Mouse (Mus musculus): Measurements from ENCODE around the gene Fsip1. TPM values are rescaled to one million over a fixed set of nuclear protein-coding genes. Genes with fewer than 3 reads are reported as not detected.
A peak's percentile ranks its signal among the peaks of the same experiment; 100 is the strongest.

Fsip1 gene
- polyA plus RNA-seq, 2 experiments: 0.32 to 0.40 TPM

- Histone ChIP-seq H3K27me3 (ENCODE audit: control insufficient read depth, insufficient read depth, low read length) (no peaks in the 10 kb centered on the region), H3K27ac (replicated peaks; ENCODE audit: low read depth, low read length) (no peak overlapping the region), H3K36me3 (ENCODE audit: control insufficient read depth, insufficient read depth, low read length) (peaks cover 81% of the 10 kb centered on the region), H3K9me3 (ENCODE audit: control insufficient read depth, low read length) (no peaks in the 10 kb centered on the region), H3K4me1 (ENCODE audit: control insufficient read depth, insufficient read depth, low read length) (peaks cover 15% of the 10 kb centered on the region), H3K4me2 (replicated peaks; ENCODE audit: low read depth, low read length, severe bottlenecking) (peak overlapping the region; percentile 91; the same call in 1 of the 2 replicates), H3K9ac (ENCODE audit: low read depth, low read length, severe bottlenecking) (no peak overlapping the region), H3K4me3 (replicated peaks; ENCODE audit: low read length) (no peak overlapping the region)
- ATAC-seq (ENCODE audit: low FRiP score, low read depth) (no peak), DNase-seq (ENCODE audit: low spot score) (no peak)
- no peak for TF ChIP-seq POLR2A (IDR thresholded peaks at IDR 0.05; ENCODE audit: borderline replicate concordance, extremely low read depth, insufficient read depth, insufficient read length)
- WGBS: 55% methylated on average over 3 of the region's 3 CpGs
Measured at GRCm38 (mm10) chr2:118116754-118117290, 139.9 kb downstream of the Fsip1 start.

GRCm38 (mm10) chr2:118116180-118116579 lies 140.6 kb downstream of the Fsip1 start:
- Histone ChIP-seq H3K4me1 (ENCODE audit: control insufficient read depth, insufficient read depth, low read length) (peaks cover 15% of the 10 kb centered on the region), H3K27ac (replicated peaks; ENCODE audit: low read depth, low read length) (no peak overlapping the region), H3K9ac (ENCODE audit: low read depth, low read length, severe bottlenecking) (no peak overlapping the region), H3K9me3 (ENCODE audit: control insufficient read depth, low read length) (no peaks in the 10 kb centered on the region), H3K27me3 (ENCODE audit: control insufficient read depth, insufficient read depth, low read length) (no peaks in the 10 kb centered on the region), H3K4me3 (replicated peaks; ENCODE audit: low read length) (no peak overlapping the region), H3K4me2 (replicated peaks; ENCODE audit: low read depth, low read length, severe bottlenecking) (peak overlapping the region; percentile 91; the same call in 1 of the 2 replicates), H3K36me3 (ENCODE audit: control insufficient read depth, insufficient read depth, low read length) (peaks cover 75% of the 10 kb centered on the region)
- DNase-seq (ENCODE audit: low spot score): no peak
- no peak for ATAC-seq (ENCODE audit: low FRiP score, low read depth)
- 17% methylated on average over 2 of the region's 2 CpGs for WGBS
- no peak for TF ChIP-seq POLR2A (IDR thresholded peaks at IDR 0.05; ENCODE audit: borderline replicate concordance, extremely low read depth, insufficient read depth, insufficient read length)

- TF ChIP-seq POLR2A (IDR thresholded peaks at IDR 0.05; ENCODE audit: borderline replicate concordance, extremely low read depth, insufficient read depth, insufficient read length): no peak
- Histone ChIP-seq H3K4me1 (ENCODE audit: control insufficient read depth, insufficient read depth, low read length) (peaks cover 15% of the 10 kb centered on the region), H3K9me3 (ENCODE audit: control insufficient read depth, low read length) (no peaks in the 10 kb centered on the region), H3K9ac (ENCODE audit: low read depth, low read length, severe bottlenecking) (no peak overlapping the region), H3K4me2 (replicated peaks; ENCODE audit: low read depth, low read length, severe bottlenecking) (peak overlapping the region; percentile 91), H3K4me3 (replicated peaks; ENCODE audit: low read length) (no peak overlapping the region), H3K27ac (replicated peaks; ENCODE audit: low read depth, low read length) (no peak overlapping the region), H3K27me3 (ENCODE audit: control insufficient read depth, insufficient read depth, low read length) (no peaks in the 10 kb centered on the region), H3K36me3 (ENCODE audit: control insufficient read depth, insufficient read depth, low read length) (peaks cover 70% of the 10 kb centered on the region)
- DNase-seq (ENCODE audit: low spot score) (no peak), ATAC-seq (ENCODE audit: low FRiP score, low read depth) (no peak)
- 71% methylated on average over 7 of the region's 7 CpGs for WGBS
Measured at GRCm38 (mm10) chr2:118115647-118116046, 141.1 kb downstream of the Fsip1 start.

- H3K9ac ChIP-seq (ENCODE audit: low read depth, low read length, severe bottlenecking): peak overlapping the region; percentile 63; the same call in 1 of the 2 replicates
- peak overlapping the region; percentile 69 for H3K4me3 ChIP-seq (replicated peaks; ENCODE audit: low read length)
- DNase-seq (ENCODE audit: low spot score): no peak
- no peak overlapping the region for H3K27ac ChIP-seq (replicated peaks; ENCODE audit: low read depth, low read length)
- H3K9me3 ChIP-seq (ENCODE audit: control insufficient read depth, low read length): no peaks in the 10 kb centered on the region
- no peak for TF ChIP-seq POLR2A (IDR thresholded peaks at IDR 0.05; ENCODE audit: borderline replicate concordance, extremely low read depth, insufficient read depth, insufficient read length)
- WGBS: 77% methylated on average over 10 of the region's 10 CpGs
- H3K27me3 ChIP-seq (ENCODE audit: control insufficient read depth, insufficient read depth, low read length): no peaks in the 10 kb centered on the region
- no peak for ATAC-seq (ENCODE audit: low FRiP score, low read depth)
- peaks cover 60% of the 10 kb centered on the region for H3K36me3 ChIP-seq (ENCODE audit: control insufficient read depth, insufficient read depth, low read length)
- peaks cover 20% of the 10 kb centered on the region for H3K4me1 ChIP-seq (ENCODE audit: control insufficient read depth, insufficient read depth, low read length)
- H3K4me2 ChIP-seq (replicated peaks; ENCODE audit: low read depth, low read length, severe bottlenecking): peak overlapping the region; percentile 91
Measured at GRCm38 (mm10) chr2:118114671-118115070, 142.1 kb downstream of the Fsip1 start.

- H3K4me2 ChIP-seq (replicated peaks; ENCODE audit: low read depth, low read length, severe bottlenecking): peak overlapping the region; percentile 91
- 28% methylated on average over 8 of the region's 8 CpGs for WGBS
- no peaks in the 10 kb centered on the region for H3K27me3 ChIP-seq (ENCODE audit: control insufficient read depth, insufficient read depth, low read length)
- H3K9ac ChIP-seq (ENCODE audit: low read depth, low read length, severe bottlenecking): peak overlapping the region; percentile 63
- peaks cover 20% of the 10 kb centered on the region for H3K4me1 ChIP-seq (ENCODE audit: control insufficient read depth, insufficient read depth, low read length)
- DNase-seq (ENCODE audit: low spot score) (peak; percentile 51), ATAC-seq (ENCODE audit: low FRiP score, low read depth) (no peak)
- TF ChIP-seq POLR2A (IDR thresholded peaks at IDR 0.05; ENCODE audit: borderline replicate concordance, extremely low read depth, insufficient read depth, insufficient read length): no peak
- peaks cover 53% of the 10 kb centered on the region for H3K36me3 ChIP-seq (ENCODE audit: control insufficient read depth, insufficient read depth, low read length)
- H3K27ac ChIP-seq (replicated peaks; ENCODE audit: low read depth, low read length): no peak overlapping the region
- no peaks in the 10 kb centered on the region for H3K9me3 ChIP-seq (ENCODE audit: control insufficient read depth, low read length)
- peak overlapping the region; percentile 69 for H3K4me3 ChIP-seq (replicated peaks; ENCODE audit: low read length)
Measured at GRCm38 (mm10) chr2:118113808-118114524, 142.8 kb downstream of the Fsip1 start.
